Mouse (Mus musculus): Measurements from ENCODE around the gene Kctd14.
A peak's percentile ranks its signal among the peaks of the same experiment; 100 is the strongest.
"Not testable (repeated sequence)": the region's sequence is repeated elsewhere in the genome, so short reads cannot be mapped to it uniquely, and the experiment has no call there.

The Kctd14 gene

DNA sequence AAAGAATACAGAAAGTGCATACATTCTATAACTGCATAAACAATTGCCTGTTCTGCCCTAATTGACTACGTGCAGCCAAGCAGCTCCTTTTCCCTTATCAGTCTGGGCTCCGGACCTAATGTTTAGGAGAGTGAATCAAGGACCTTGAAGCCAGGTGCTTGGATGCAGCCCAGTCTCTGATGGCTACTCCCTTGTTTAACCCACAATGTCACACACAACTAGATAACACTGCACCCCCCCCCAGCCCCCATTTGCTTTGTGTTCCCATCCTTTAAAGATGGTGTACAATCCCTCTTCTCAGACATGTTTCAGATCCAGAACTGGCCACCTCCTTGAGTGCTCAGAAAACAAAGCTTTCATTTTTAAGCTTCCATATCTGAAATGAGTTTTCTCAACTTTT is at the start of gene Kctd14:
Gene Kctd14 (plus strand): TSS at position 301 of the 400 bp plus-strand sequence.
- DNase-seq (ENCODE audit: low spot score), result not testable (repeated sequence)

DNA sequence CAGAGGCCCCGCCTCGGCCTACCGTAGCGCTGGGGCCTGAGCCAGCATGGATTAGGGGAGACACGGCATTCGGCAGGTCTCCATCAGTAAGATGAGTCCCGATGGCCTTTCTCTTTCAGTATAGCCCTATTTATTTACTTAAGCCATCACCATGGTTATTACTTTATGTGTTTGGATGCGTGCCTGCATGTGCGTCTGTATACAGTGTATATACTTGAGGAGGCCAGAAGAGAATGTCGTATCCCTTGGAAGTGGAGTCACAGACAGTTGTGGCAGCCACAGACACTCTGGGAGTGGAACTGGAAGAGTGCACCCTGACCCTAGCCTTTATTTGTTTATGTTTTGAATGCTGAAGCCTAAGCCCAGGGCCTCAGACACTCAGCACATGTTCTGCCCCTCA is 44.0 kb upstream of the Kctd14 start:
- DNase-seq (ENCODE audit: low spot score), result no peak

- no peak for DNase-seq (ENCODE audit: low spot score)
Observed at GRCm38 (mm10) chr7:97411106-97411505, 40.0 kb upstream of the Kctd14 start.

GRCm38 (mm10) chr7:97411575-97411974 is 39.5 kb upstream of the Kctd14 start:
- no peak for DNase-seq (ENCODE audit: low spot score)

DNA sequence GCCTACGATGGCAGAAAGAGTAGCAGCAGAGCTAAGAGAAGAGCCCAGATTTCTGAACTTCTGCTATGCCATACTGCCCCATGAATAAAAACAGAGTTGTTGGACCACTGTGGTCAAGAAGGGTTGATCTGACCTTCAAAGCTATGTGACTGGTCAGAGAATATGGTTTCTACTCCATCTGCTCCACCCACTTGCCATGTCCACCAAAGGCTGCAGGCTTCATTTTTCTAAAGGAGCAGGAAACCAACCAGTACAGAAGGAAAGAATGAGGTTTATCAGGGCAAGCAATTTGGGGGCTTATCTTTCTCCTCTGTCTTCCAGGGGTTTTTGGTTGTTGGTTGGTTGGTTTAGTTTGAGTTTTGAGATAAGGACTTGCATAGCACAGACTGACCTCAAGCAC is 37.1 kb upstream of the Kctd14 start:
- DNase-seq (ENCODE audit: low spot score), result no peak

DNA sequence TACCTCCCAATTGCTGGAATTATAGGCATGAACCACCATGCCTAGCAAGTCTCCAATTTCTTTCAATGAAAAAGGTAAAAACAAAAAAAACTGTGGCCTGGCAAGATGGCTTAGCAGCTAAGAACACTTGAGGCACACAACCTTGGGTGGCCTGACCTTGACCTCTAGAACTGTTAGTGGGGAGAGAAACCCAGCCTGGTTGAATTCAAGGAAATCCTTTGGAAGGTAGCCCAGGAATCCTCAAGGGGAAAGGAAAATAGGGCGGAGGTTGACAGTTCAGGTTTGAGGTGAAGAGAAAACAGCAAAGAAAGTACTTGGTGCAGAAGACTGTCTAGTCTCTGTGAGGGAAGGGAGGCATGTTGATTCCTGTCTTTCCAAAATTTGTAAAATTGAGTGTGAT is 36.7 kb upstream of the Kctd14 start:
- no peak for DNase-seq (ENCODE audit: low spot score)

GRCm38 (mm10) chr7:97414915-97415687 is 36.0 kb upstream of the Kctd14 start:
- DNase-seq (ENCODE audit: low spot score), result no peak

DNA sequence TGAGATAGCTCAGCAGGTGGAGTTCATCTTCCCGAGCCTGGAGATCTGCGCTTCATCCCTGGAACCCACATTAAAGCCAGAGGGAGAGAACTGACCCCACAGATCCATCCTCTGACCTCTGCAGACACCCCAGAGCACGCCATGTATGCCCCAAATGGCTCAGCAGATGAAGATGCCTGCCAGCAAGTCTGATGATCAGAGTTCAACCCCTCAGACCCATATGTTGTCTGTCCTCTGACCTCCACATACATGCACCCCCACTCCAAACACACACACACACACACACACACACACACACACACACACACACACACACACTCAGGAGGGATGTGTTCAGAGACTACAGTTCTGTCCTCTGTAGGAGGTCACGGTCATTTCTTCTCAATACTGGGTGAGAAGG is 34.6 kb upstream of the Kctd14 start:
- no peak for DNase-seq (ENCODE audit: low spot score)

GRCm38 (mm10) chr7:97416906-97417777 is 34.0 kb upstream of the Kctd14 start, which contains the start of gene Thrsp:
Gene Thrsp, minus strand, starts transcription at chr7:97417730.
- no peak for DNase-seq (ENCODE audit: low spot score)

DNA sequence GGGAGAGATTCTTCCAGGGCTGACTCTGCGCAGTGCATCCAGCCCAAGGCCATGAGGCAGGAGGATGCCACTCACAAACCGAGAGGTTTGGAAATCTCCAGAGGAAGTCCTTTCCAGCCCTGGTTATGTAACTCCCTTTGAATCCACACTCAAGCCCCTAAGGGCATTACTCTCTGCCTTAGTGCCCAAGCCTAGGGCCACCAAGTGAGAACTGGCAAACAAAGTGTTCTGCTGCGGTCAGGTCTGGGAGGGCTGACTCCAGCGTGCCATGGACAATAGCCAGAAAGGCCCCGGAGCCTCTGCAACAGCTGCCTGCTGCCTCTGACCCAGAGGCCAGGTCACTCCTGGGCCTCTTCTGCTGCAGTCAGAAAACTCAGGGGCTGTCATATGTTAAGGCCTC is 32.4 kb upstream of the Kctd14 start:
- DNase-seq (ENCODE audit: low spot score), result no peak

DNA sequence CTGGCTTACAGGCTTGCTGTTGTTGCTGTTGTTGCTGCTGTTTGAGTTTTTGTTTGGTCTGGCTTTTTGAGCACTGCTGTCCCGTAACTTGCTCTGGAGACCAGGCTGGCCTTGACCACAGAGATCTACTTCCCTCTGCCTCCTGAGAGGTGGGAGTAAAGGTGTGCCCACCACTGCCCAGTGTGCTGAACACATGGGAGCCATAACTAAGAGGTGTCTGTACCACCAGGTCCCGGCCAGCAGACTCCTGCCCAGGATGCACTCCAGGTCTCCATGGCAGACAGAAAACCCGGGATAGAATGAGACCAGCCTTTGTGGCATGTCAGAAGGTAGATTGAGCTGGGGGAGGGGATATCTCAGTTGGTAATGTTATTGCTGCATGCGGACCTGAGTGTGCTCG is 32.0 kb upstream of the Kctd14 start:
- no peak for DNase-seq (ENCODE audit: low spot score)

GRCm38 (mm10) chr7:97420406-97420805 is 30.7 kb upstream of the Kctd14 start:
- no peak for DNase-seq (ENCODE audit: low spot score)

DNA sequence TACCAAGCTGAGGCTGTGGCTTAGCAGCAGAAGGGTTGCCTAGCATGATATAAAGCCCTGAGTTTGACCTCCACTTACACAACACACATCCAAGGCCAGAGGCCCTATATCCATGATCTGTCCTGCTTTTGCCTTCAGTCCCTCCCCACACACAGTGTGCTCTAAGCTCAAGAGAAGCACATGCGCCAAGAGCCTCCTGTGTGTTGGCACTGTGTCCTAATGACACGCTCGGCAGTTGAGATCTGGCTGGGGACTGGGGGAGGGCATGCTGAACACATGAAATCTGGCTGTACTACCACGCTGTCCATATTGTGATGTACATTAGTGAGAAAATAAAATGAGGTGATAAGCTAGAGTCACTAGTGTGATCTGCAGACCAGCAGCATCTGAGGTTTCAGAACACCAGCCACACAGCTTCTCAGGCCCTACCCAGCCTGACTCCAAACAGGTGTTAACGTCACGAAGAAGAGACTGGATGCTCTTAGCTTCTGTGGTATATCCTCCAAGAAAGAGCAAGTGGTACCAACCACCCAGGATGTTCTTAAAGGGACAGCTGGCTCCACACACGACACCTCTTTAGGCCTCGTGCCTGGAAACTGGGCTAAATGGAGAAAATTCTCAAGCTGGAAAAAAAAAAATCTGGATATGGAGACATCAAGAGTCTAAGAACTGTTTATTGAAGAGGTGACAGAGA is 30.0 kb upstream of the Kctd14 start:
- DNase-seq (ENCODE audit: low spot score), result no peak

GRCm38 (mm10) chr7:97423754-97424153 is 27.4 kb upstream of the Kctd14 start:
- no peak for DNase-seq (ENCODE audit: low spot score)

GRCm38 (mm10) chr7:97424621-97425245 is 26.4 kb upstream of the Kctd14 start:
- peak; percentile 89 for DNase-seq (ENCODE audit: low spot score)

- DNase-seq (ENCODE audit: low spot score), result no peak
Observed at GRCm38 (mm10) chr7:97426566-97426965, 24.6 kb upstream of the Kctd14 start.

DNA sequence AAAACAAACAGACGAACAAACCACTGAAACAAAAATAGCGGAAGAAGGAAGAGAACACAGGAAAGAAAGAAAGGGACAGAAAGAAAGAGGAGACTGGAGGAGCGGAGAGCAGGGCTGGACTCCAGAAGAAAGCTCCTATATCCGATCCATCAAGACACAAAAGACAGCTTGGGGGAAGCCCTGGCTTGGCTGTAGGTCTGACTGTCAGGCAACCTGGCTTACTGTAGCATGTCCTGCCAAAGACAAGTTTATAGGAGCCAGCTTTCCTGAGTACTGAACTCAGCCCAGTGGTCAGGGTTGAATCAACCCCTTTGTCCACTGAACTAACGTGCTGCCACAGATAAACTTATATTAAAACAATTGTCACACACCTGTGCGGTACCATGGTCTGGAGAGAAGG is 23.8 kb upstream of the Kctd14 start:
- DNase-seq (ENCODE audit: low spot score), result no peak

DNA sequence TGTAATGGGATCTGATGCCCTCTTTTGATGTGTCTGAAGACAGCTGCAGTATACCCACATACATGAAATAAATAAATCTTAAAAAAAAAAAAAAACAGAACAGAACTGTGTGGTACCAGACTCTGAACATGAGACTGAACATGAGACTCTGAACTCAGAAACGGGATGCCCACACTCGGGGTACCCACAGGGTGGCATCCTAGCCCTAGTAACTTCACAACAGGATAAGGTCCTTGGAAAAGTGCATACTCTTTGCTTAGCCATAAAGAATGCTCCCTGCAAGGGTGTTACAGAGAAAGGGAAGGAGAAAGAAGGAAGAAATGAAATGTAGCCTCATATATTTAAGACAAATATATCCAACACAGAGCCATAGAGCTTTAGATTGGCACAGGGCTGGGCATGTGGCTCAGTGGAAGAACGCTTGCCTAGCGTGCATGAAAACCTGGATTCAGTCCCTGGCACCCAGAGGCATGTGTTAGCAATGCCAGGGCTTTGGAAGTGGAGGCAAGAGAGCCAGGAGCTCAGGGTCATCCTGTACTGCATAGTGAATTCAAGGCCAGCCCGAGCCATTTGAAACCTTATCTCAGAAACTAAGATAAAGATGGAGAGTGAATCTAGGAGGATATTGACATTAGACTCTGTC is 23.2 kb upstream of the Kctd14 start:
- DNase-seq (ENCODE audit: low spot score), result no peak

GRCm38 (mm10) chr7:97429705-97430104 is 21.4 kb upstream of the Kctd14 start:
- DNase-seq (ENCODE audit: low spot score), result no peak

DNA sequence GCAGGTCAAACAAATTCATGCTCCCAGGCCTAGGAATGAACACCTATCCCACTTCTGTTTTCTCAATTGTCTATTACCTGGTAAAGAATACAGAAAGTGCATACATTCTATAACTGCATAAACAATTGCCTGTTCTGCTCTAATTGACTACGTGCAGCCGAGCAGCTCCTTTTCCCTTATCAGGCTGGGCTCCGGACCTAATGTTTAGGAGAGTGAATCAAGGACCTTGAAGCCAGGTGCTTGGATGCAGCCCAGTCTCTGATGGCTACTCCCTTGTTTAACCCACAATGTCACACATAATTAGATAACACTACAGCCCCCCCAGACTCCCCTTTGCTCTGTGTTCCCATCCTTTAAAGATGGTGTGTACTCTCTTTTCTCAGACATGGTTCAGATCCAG is 17.6 kb upstream of the Kctd14 start:
- DNase-seq (ENCODE audit: low spot score), result not testable (repeated sequence)

GRCm38 (mm10) chr7:97434517-97434916 is 16.6 kb upstream of the Kctd14 start:
- no peak for DNase-seq (ENCODE audit: low spot score)

DNA sequence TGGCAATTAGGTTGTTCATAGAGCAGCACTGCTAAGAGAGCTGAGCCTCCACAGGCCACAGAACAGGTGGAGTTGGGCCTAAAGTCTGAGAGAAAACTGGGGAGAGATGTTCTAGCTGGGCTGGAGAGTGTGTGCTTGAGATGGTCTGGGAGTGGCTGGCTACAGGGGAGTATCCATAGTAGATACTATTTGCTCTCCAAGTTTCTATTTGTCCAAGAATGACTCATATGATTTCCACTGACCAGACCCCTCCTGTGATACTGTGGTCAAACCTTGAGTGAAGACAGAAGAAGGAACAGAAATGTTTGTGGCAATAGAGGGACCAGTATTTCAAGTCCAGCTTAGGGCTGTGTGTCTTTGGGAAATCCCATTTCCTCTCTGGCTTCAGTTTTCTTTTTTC is 12.1 kb upstream of the Kctd14 start:
- no peak for DNase-seq (ENCODE audit: low spot score)
